Mouse (Mus musculus) heart, embryonic 15.5 days (tissue): Measurements from ENCODE around the gene Plekhf1. TPM values are rescaled to one million over a fixed set of nuclear protein-coding genes. Genes with fewer than 3 reads are reported as not detected.

Source experiments
- ATAC-seq: fragments of 200-750 bp; cut with Nextera tagmentation; replicated peaks from 2 replicates; pipeline ENCODE4 v1.8.0; 2017; ENCODE audit warnings: low read depth, moderate TSS enrichment; ENCODE audit not compliant: insufficient number of reproducible peaks, insufficient read depth, low FRiP score
- H3K27ac ChIP-seq: fragments of 300-500 bp; sonication (generic); 2 replicates; pipeline ENCODE4 v1.5.1; 2015; ENCODE audit warnings: mild to moderate bottlenecking, inconsistent platforms
- H3K27me3 ChIP-seq: fragments of 300-500 bp; sonication (generic); 2 replicates; pipeline ENCODE4 v1.6.1; 2015; ENCODE audit warnings: inconsistent platforms
- H3K36me3 ChIP-seq: fragments of 300-500 bp; sonication (generic); 2 replicates; pipeline ENCODE4 v1.6.1; 2015; ENCODE audit warnings: mild to moderate bottlenecking, inconsistent platforms
- H3K4me1 ChIP-seq: fragments of 300-500 bp; sonication (generic); replicated peaks from 2 replicates; pipeline ENCODE4 v1.6.1; 2015; ENCODE audit warnings: inconsistent platforms
- H3K4me2 ChIP-seq: fragments of 300-500 bp; sonication (generic); 2 replicates; pipeline ENCODE4 v1.6.1; 2015; ENCODE audit warnings: inconsistent platforms, mild to moderate bottlenecking, moderate library complexity
- H3K4me3 ChIP-seq: fragments of 300-500 bp; sonication (generic); 2 replicates; pipeline ENCODE4 v1.5.1; 2015; ENCODE audit warnings: mild to moderate bottlenecking, inconsistent platforms
- H3K9ac ChIP-seq: fragments of 300-500 bp; sonication (generic); 2 replicates; pipeline ENCODE4 v1.6.1; 2015; ENCODE audit warnings: mild to moderate bottlenecking, inconsistent platforms
- H3K9me3 ChIP-seq: fragments of 300-500 bp; sonication (generic); replicated peaks from 2 replicates; pipeline ENCODE4 v1.6.1; 2016; ENCODE audit warnings: inconsistent platforms
- WGBS: fragments of 180-500 bp; shearing (Covaris S2); methylation state at CpG from one replicate; pipeline ENCODE4 v1.1.7; 2015; ENCODE audit warnings: mixed read lengths; 5-methylcytosine and 5-hydroxymethylcytosine counted together
- polyA plus RNA-seq: library from polyadenylated mRNA; unstranded; fragments of >200 nt; fragmentation: Nextera tagmentation; extraction: Ambion mirVana; gene quantifications from 2 replicates; pipeline ENCODE4 v1.2.1, GENCODE M21; 2015

The Plekhf1 gene
- polyA plus RNA-seq, 1 experiment from 2014 or later: 5.4 TPM

DNA sequence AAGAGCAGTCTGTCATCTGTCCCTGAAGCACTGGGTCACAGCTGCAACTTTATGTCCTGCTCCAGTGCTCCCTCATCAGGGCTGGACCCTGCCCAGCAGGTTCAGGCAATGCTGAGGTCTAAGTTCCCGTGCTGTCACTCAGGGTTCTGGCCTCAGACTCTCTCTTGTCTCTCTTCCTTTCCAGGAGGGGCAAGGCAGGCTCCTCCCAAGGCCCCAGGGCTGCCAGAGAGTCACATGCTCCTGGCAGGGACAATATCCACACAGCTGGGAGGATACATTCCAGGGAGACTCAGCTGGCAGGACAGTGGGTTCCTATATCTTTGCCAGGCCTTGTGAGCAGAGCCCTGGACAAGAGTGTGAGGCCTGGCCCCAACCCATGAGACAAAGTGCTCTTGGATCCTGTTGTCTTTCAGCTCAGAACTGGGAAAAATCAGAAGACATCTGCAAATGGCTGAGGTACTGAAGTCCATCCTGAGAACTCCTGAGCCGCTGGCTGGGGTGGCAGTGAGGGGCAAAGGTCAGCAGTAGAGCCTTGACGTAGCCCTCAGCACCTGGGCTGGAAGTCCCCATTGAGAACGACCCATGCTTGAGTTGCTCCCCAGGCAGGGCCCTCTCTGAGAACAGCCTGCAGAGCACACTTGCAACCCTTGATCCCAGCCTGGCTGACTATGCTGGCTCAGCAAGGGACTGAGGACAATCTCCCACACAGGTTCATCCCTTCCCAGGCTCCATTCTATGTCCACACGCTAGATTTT, 10.2 kb downstream of the Plekhf1 start:
- no peaks in the 10 kb centered on the region for H3K9me3 ChIP-seq
- peaks cover 18% of the 10 kb centered on the region for H3K36me3 ChIP-seq
- no peak overlapping the region for H3K9ac ChIP-seq
- H3K4me3 ChIP-seq: no peak overlapping the region
- H3K27me3 ChIP-seq: no peaks in the 10 kb centered on the region
- ATAC-seq: peak; percentile 82
- no peak overlapping the region for H3K4me2 ChIP-seq
- H3K27ac ChIP-seq: peak overlapping the region; percentile 78
- 55% methylated on average over 5 of the region's 5 CpGs for WGBS
- peaks cover 18% of the 10 kb centered on the region for H3K4me1 ChIP-seq

DNA sequence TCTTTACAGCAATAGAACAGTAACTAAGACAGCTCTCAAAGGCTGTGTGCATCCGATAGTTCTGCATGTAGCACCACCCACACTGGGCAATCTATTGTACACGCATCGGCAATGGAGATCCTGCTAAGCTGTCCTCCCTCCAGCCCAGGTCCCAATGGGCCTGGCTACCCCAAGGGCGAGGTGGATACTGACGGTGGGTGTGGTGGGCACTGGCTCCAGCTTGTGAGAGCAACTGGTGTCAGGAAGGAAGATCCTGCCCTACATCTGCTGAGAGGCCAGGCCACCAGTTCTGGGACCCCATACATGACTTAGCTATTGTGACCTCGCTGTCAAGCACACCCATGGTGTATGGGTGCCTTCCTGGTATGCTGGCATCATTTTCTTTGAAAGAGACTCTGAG, 12.1 kb downstream of the Plekhf1 start:
- Histone ChIP-seq H3K4me1 (peaks cover 24% of the 10 kb centered on the region), H3K9me3 (no peaks in the 10 kb centered on the region), H3K4me2 (no peak overlapping the region), H3K4me3 (no peak overlapping the region), H3K27ac (no peak overlapping the region), H3K36me3 (peaks cover 7% of the 10 kb centered on the region; the same call in 1 of the 2 replicates), H3K9ac (no peak overlapping the region), H3K27me3 (no peaks in the 10 kb centered on the region)
- 87% methylated on average over 6 of the region's 6 CpGs for WGBS
- ATAC-seq: no peak

DNA sequence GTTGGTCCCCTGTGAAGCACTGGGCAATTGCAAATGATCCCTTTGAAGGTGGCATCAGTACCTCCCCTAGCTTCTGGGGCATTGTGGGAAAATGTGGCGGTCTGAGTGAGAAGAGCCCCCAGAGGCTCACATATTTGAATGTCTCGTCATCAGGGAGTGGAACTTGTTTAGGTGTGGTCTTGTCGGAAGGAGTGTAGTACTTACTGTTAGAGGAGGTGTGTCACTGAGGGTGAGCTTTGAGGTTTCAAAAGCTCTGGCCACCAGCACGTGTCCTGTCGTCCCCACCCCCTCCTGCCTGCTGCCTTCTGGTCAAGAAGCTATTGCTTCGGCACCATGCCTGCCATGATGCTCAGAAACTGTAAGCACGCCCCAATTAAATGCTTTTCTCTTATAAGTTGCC, 12.5 kb downstream of the Plekhf1 start:
- WGBS: 68% methylated on average over 7 of the region's 7 CpGs
- no peak overlapping the region for H3K9ac ChIP-seq
- no peaks in the 10 kb centered on the region for H3K9me3 ChIP-seq
- H3K27me3 ChIP-seq: no peaks in the 10 kb centered on the region
- H3K4me2 ChIP-seq: no peak overlapping the region
- no peak overlapping the region for H3K4me3 ChIP-seq
- peaks cover 4% of the 10 kb centered on the region; the same call in 1 of the 2 replicates for H3K36me3 ChIP-seq
- ATAC-seq: no peak
- no peak overlapping the region for H3K27ac ChIP-seq
- H3K4me1 ChIP-seq: peaks cover 24% of the 10 kb centered on the region

DNA sequence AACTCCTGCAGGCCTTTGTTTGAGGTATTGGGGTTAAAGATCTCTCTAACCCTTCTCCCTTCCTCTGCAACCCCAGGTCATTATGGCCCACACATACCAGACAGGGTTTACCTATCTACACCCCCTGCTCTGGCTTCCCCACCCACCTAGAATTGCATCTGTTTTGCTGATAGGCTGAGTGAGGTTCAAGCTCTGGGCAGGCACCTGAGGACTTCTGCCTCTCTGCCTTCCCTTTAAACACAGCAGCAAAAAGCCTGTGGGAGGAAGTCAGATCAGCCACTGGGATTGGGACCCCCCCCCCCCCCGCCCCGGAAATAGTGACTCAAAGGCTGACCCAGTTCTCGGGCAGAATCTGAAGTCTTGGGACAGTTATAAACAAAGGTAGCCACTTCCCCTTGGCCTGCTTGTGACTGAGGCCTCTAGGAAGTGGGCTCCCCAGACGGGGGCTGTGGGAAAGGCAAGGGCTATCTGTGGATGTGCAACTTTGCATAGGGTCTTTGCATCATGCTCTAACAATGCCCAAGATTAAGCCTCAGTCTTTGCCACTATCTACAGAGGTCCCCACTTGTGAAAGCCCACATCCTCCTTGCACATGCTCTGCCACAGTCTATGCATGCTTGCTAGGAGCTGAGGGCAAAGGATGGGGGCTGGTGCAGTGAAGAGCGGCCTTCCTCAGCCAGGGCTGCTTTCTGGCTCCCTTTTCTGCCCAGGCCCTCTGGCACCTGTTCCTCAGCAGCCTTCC, 13.2 kb downstream of the Plekhf1 start:
- Histone ChIP-seq H3K9ac (no peak overlapping the region), H3K4me2 (no peak overlapping the region), H3K27me3 (no peaks in the 10 kb centered on the region), H3K27ac (no peak overlapping the region), H3K36me3 (peaks cover under 1% of the 10 kb centered on the region; the same call in 1 of the 2 replicates), H3K9me3 (no peaks in the 10 kb centered on the region), H3K4me1 (peaks cover 22% of the 10 kb centered on the region), H3K4me3 (no peak overlapping the region)
- WGBS: 54% methylated on average over 5 of the region's 5 CpGs
- ATAC-seq: no peak

DNA sequence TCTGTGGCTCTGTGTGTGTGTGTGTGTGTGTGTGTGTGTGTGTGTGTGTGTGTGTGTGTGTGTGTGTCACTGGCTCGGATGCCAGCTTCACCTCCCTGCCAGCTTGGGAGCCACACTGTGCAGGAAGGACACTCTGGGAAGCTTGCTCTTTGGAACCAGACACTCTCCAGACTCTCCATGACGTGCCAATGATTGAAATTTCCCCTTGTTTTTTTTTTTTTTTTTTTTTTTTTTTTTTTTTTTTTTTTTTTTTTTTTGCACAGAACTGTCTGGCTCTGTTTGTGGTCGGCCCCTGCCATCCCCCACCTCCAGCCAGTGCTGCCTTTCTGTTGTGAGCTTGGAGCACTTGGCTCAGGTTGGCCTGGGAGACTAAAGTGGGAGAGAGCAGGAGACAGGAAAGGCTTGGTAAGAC, 15.2 kb downstream of the Plekhf1 start:
- Histone ChIP-seq H3K9ac (no peak overlapping the region), H3K9me3 (no peaks in the 10 kb centered on the region), H3K4me3 (no peak overlapping the region), H3K4me1 (peaks cover 20% of the 10 kb centered on the region), H3K36me3 (no peaks in the 10 kb centered on the region), H3K27me3 (no peaks in the 10 kb centered on the region), H3K27ac (peak overlapping the region; percentile 31; the same call in 1 of the 2 replicates), H3K4me2 (no peak overlapping the region)
- ATAC-seq: no peak
- WGBS: 15% methylated on average over 3 of the region's 3 CpGs

DNA sequence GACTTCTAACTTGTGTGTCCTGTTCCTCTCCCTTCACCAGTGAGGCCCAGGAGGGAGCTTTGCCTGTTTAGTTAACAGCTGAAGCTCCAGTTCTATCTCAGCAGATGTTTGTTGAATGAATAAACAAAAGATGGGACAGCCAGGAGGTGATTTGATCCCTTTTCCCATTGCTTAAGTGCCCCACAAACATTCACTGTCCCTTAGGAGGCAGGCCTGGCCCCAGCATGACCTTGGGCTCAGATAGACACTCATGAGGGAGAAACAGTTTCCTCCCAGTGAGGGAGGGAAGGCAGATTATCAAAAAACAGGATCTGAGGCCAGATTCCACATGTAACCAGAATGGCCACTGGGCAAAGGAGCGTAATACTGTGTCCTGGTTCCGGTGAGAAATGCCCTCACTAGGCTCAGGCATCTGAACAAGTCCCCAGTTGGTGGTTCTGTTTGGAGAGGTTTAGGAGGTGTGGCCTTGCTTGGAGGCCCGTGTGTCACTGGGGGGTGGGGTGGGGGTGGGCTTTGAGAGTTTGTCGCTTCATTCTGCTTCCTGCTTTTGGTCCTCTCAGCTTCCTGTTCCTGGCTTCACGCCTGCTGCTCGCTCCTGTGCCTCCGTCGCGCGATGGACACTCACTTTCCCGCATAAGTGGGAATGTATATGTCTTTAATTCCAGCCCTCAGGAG, 18.2 kb downstream of the Plekhf1 start:
- Histone ChIP-seq H3K9me3 (no peaks in the 10 kb centered on the region), H3K4me1 (peaks cover 11% of the 10 kb centered on the region), H3K27me3 (no peaks in the 10 kb centered on the region), H3K36me3 (no peaks in the 10 kb centered on the region), H3K4me3 (no peak overlapping the region), H3K27ac (no peak overlapping the region), H3K9ac (no peak overlapping the region), H3K4me2 (no peak overlapping the region)
- WGBS: 55% methylated on average over 11 of the region's 11 CpGs
- ATAC-seq: no peak

DNA sequence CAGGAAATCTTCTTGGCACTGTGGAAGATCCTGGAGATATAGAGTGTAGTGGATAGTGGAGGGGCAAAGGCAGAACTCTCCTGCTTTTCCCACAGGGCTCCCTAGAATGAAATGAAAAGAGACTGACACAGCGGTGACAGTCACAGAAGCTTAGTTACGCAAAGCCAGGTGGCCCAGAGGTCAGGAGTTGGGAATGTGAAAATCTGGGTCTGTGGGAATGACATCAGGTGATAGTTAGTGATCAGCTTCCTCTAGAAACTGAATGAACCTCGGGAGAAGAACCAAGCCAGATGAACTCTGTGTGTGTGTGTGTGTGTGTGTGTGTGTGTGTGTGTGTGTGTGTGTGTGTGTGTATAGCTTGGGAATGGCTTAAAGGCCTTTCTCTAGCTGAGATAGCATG, 18.8 kb downstream of the Plekhf1 start:
- 69% methylated on average over 3 of the region's 3 CpGs for WGBS
- Histone ChIP-seq H3K4me2 (no peak overlapping the region), H3K9ac (no peak overlapping the region), H3K27ac (no peak overlapping the region), H3K36me3 (no peaks in the 10 kb centered on the region), H3K9me3 (no peaks in the 10 kb centered on the region), H3K27me3 (no peaks in the 10 kb centered on the region), H3K4me3 (no peak overlapping the region), H3K4me1 (peaks cover 11% of the 10 kb centered on the region)
- no peak for ATAC-seq

DNA sequence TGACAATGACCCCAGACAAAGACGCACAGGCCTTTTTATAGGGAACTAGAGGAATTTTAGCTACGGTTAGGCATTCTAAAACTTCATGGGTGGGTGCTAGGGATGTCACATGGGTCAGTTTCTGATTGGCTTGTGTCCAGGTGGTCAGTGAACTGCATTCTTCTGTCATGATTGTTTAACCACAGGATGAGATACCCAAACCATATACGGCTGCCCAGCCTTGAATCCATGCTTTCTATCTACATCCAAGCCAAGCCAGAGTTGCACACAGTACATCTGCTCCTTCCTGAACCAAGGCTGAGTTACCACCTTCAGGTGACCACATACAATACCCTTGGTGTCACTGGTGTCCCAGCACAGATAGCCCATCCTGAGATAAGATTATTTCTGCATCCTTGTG, 21.3 kb downstream of the Plekhf1 start:
- Histone ChIP-seq H3K9ac (no peak overlapping the region), H3K4me3 (no peak overlapping the region), H3K36me3 (no peaks in the 10 kb centered on the region), H3K4me2 (no peak overlapping the region), H3K27ac (no peak overlapping the region), H3K4me1 (peaks cover 4% of the 10 kb centered on the region; the same call in 1 of the 2 replicates), H3K27me3 (no peaks in the 10 kb centered on the region), H3K9me3 (no peaks in the 10 kb centered on the region)
- 63% methylated on average over 3 of the region's 3 CpGs for WGBS
- no peak for ATAC-seq

DNA sequence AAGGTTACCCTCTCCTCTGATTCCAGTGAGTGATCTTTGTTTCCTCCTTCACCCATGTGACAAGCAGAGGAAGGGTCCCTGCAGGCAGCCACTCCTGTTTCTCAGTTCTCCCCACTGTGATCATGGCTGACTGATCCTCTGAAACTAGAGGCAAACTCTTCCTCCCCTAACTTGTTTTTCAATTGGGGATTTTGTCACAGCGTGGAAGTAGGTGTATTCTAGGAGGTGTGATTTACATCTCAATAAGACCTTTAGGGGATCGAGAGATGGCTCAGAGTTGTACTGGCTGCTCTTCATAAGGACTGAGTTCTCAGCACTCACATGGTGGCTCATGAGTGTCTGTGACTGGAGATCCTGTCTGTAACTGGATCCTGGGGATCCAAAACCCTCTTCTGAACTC, 22.0 kb downstream of the Plekhf1 start:
- Histone ChIP-seq H3K4me2 (no peak overlapping the region), H3K27ac (no peak overlapping the region), H3K9ac (no peak overlapping the region), H3K36me3 (no peaks in the 10 kb centered on the region), H3K9me3 (no peaks in the 10 kb centered on the region), H3K4me1 (peaks cover 5% of the 10 kb centered on the region), H3K27me3 (no peaks in the 10 kb centered on the region), H3K4me3 (no peak overlapping the region)
- ATAC-seq: no peak
- WGBS: 63% methylated on average over 2 of the region's 2 CpGs

DNA sequence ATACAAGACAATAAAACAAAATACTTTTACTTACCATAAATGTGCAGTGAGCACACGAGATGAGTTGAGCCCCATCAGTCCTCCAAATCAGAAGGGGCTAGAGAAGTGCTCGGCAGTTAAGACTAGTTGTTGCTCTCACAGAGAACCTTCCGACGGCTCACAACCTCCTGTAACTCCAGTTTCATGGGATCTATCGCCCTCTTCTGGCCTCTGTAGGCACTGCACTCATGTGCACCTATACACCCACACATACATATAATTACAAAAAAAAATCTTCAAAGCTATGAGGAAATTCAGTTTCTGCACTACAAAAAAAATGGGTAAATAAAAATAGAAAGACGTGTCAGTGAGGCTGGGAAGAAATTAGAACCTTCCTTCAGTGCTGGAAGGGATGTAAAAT, 23.5 kb downstream of the Plekhf1 start:
- no peak overlapping the region for H3K9ac ChIP-seq
- H3K27me3 ChIP-seq: no peaks in the 10 kb centered on the region
- ATAC-seq: no peak
- no peak overlapping the region for H3K27ac ChIP-seq
- no peaks in the 10 kb centered on the region for H3K9me3 ChIP-seq
- H3K4me1 ChIP-seq: peaks cover 4% of the 10 kb centered on the region; the same call in 1 of the 2 replicates
- 86% methylated on average over 6 of the region's 6 CpGs for WGBS
- H3K4me3 ChIP-seq: no peak overlapping the region
- H3K36me3 ChIP-seq: no peaks in the 10 kb centered on the region
- no peak overlapping the region for H3K4me2 ChIP-seq

DNA sequence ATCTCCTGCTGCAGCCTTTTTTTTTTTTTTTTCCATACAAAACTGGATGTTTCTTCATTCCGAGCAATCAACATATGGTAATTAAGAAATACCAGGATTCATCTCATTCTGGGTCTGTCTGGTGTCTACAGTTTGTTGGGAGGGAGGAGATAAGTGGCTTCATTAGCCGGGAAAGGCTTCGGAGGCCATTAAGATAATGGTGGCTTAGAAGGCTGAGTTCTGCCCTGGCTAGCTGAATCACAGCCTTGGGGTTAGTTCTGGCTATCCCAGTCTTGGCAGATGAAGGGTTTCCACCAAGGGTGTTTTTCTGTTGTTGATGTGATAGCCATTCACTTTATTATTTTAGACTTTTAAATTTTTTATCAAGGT, 26.5 kb downstream of the Plekhf1 start:
- Histone ChIP-seq H3K4me1 (peaks cover 4% of the 10 kb centered on the region; the same call in 1 of the 2 replicates), H3K4me2 (no peak overlapping the region), H3K27me3 (no peaks in the 10 kb centered on the region), H3K9me3 (no peaks in the 10 kb centered on the region), H3K36me3 (no peaks in the 10 kb centered on the region), H3K4me3 (no peak overlapping the region), H3K27ac (no peak overlapping the region), H3K9ac (no peak overlapping the region)
- WGBS: 15% methylated on average over 3 of the region's 3 CpGs
- ATAC-seq: no peak
